Mouse (Mus musculus) embryonic fibroblast, embryonic 13.5 days (primary cell): Measurements from ENCODE around the gene Col4a3bp. TPM values are rescaled to one million over a fixed set of nuclear protein-coding genes. Genes with fewer than 3 reads are reported as not detected.

Experiments used
- H3K27ac ChIP-seq: 2 replicates; pipeline ENCODE4 v1.5.1; 2012; ENCODE audit warnings: low read length, control low read depth, inconsistent platforms; ENCODE audit not compliant: insufficient read depth
- H3K4me1 ChIP-seq: 2 replicates; pipeline ENCODE4 v1.6.1; 2011; ENCODE audit warnings: low read length; ENCODE audit not compliant: control insufficient read depth, insufficient read depth
- H3K4me3 ChIP-seq: 2 replicates; pipeline ENCODE4 v1.5.1; 2011; ENCODE audit warnings: mild to moderate bottlenecking, control low read depth, low read length; ENCODE audit not compliant: insufficient read depth
- CTCF ChIP-seq: IDR thresholded peaks from 2 replicates; pipeline ENCODE4 v1.5.1; 2011; ENCODE audit warnings: mild to moderate bottlenecking, control low read depth, low read length, moderate library complexity, borderline replicate concordance; ENCODE audit not compliant: insufficient read depth
- POLR2A ChIP-seq: IDR thresholded peaks from 2 replicates; pipeline ENCODE4 v1.6.1; 2011; ENCODE audit warnings: low read depth, mild to moderate bottlenecking, control low read depth, low read length, moderate library complexity
- polyA plus RNA-seq: library from polyadenylated mRNA; stranded (reverse); fragments of >200 nt; gene quantifications from 2 replicates; pipeline ENCODE4 v1.2.4, GENCODE M21; 2011; ENCODE audit warnings: low read depth; ENCODE audit not compliant: missing spikeins, insufficient read length

Col4a3bp gene
- polyA plus RNA-seq, 1 experiment = 57.0 TPM

- Histone ChIP-seq H3K4me1 (peaks cover 8% of the 10 kb centered on the region; the same call in 1 of the 2 replicates), H3K4me3 (peak within 1 kb of the TSS; percentile 95), H3K27ac (peak within 1 kb of the TSS; percentile 82)
- TF ChIP-seq POLR2A (peak; percentile 91), CTCF (no peak)
Measured at GRCm38 (mm10) chr13:96670406-96671077, 128.1 kb downstream of the Col4a3bp start, which contains the start of gene Hmgcr. TSS of gene Hmgcr (minus strand) at chr13:96670936.

GRCm38 (mm10) chr13:96671078-96671905, 128.9 kb downstream of the Col4a3bp start:
- H3K4me3 ChIP-seq = 0 out of 2 replicates have a peak overlapping the region, but pooled peaks have one; percentile 11
- peaks cover 5% of the 10 kb centered on the region; the same call in 1 of the 2 replicates for H3K4me1 ChIP-seq
- peak overlapping the region; percentile 38 for H3K27ac ChIP-seq
- peak; percentile 59; the same call in 1 of the 2 replicates for TF ChIP-seq POLR2A
- TF ChIP-seq CTCF = no peak

- Histone ChIP-seq H3K27ac (no peak overlapping the region), H3K4me3 (no peak overlapping the region), H3K4me1 (peaks cover 5% of the 10 kb centered on the region; the same call in 1 of the 2 replicates)
- TF ChIP-seq POLR2A (no peak), CTCF (no peak)
Measured at GRCm38 (mm10) chr13:96671906-96672234, 129.5 kb downstream of the Col4a3bp start.

GRCm38 (mm10) chr13:96672276-96672675, 129.9 kb downstream of the Col4a3bp start:
- Histone ChIP-seq H3K4me3 (no peak overlapping the region), H3K4me1 (peaks cover 5% of the 10 kb centered on the region; the same call in 1 of the 2 replicates)
- no peak for TF ChIP-seq CTCF
- no peak for TF ChIP-seq POLR2A

GRCm38 (mm10) chr13:96673817-96674216, 131.4 kb downstream of the Col4a3bp start:
- Histone ChIP-seq H3K4me3 (no peak overlapping the region), H3K27ac (no peak overlapping the region)
- TF ChIP-seq CTCF (no peak), POLR2A (no peak)

More at GRCm38 (mm10) chr13:96672276-96672675, 129.9 kb downstream of the Col4a3bp start:
- no peak overlapping the region for H3K27ac ChIP-seq

GRCm38 (mm10) chr13:96675756-96676155, 133.3 kb downstream of the Col4a3bp start:
- no peak overlapping the region for H3K4me3 ChIP-seq
- H3K4me1 ChIP-seq = peaks cover 9% of the 10 kb centered on the region
- H3K27ac ChIP-seq = no peak overlapping the region
- TF ChIP-seq POLR2A = no peak
- no peak for TF ChIP-seq CTCF

More at GRCm38 (mm10) chr13:96673817-96674216, 131.4 kb downstream of the Col4a3bp start:
- peaks cover 3% of the 10 kb centered on the region; the same call in 1 of the 2 replicates for H3K4me1 ChIP-seq

GRCm38 (mm10) chr13:96677071-96677470, 134.7 kb downstream of the Col4a3bp start:
- H3K4me1 ChIP-seq = peaks cover 11% of the 10 kb centered on the region
- no peak overlapping the region for H3K27ac ChIP-seq
- TF ChIP-seq POLR2A (no peak), CTCF (no peak)
- no peak overlapping the region for H3K4me3 ChIP-seq

- Histone ChIP-seq H3K4me1 (peaks cover 11% of the 10 kb centered on the region), H3K4me3 (no peak overlapping the region), H3K27ac (no peak overlapping the region)
- TF ChIP-seq CTCF (no peak), POLR2A (no peak)
Measured at GRCm38 (mm10) chr13:96678616-96679015, 136.2 kb downstream of the Col4a3bp start.

- Histone ChIP-seq H3K4me1 (peaks cover 11% of the 10 kb centered on the region), H3K27ac (peak overlapping the region; percentile 86), H3K4me3 (no peak overlapping the region)
- TF ChIP-seq CTCF (no peak), POLR2A (no peak)
Measured at GRCm38 (mm10) chr13:96680163-96681087, 138.0 kb downstream of the Col4a3bp start.
